Mouse (Mus musculus) thymus, adult 2 months (tissue): Measurements from ENCODE around the gene Prkcz.

Experiments used
- CTCF ChIP-seq: fragments of 200-500 bp; IDR thresholded peaks from 2 replicates; pipeline ENCODE4 v1.5.1; 2012; ENCODE audit warnings: mild to moderate bottlenecking, control low read depth, low read length, moderate library complexity, borderline replicate concordance; ENCODE audit not compliant: control insufficient read depth, poor library complexity, insufficient read depth; ENCODE audit errors: extremely low read depth
- POLR2A ChIP-seq: fragments of 200-500 bp; IDR thresholded peaks from 2 replicates; pipeline ENCODE4 v1.6.1; 2012; ENCODE audit warnings: mild to moderate bottlenecking, low read length, control low read depth, moderate library complexity; ENCODE audit not compliant: control insufficient read depth, poor library complexity, insufficient read depth; ENCODE audit errors: extremely low read depth

- TF ChIP-seq POLR2A (no peak), CTCF (no peak)
Measured at GRCm38 (mm10) chr4:155408695-155409057, 47.5 kb upstream of the Prkcz start.
